Mouse (Mus musculus) lung, adult 2 months (tissue): ENCODE measurements around the gene Adam30.

Experiments used
- CTCF ChIP-seq: fragments of 200-500 bp; IDR thresholded peaks from 2 replicates; pipeline ENCODE4 v1.5.1; 2011; ENCODE audit warnings: mild to moderate bottlenecking, low read length, control low read depth; ENCODE audit not compliant: insufficient read depth
- POLR2A ChIP-seq: fragments of 200-500 bp; IDR thresholded peaks from 2 replicates; pipeline ENCODE4 v1.6.1; 2011; ENCODE audit warnings: low read depth, mild to moderate bottlenecking, control low read depth, low read length, borderline replicate concordance; ENCODE audit errors: extremely low read depth

DNA sequence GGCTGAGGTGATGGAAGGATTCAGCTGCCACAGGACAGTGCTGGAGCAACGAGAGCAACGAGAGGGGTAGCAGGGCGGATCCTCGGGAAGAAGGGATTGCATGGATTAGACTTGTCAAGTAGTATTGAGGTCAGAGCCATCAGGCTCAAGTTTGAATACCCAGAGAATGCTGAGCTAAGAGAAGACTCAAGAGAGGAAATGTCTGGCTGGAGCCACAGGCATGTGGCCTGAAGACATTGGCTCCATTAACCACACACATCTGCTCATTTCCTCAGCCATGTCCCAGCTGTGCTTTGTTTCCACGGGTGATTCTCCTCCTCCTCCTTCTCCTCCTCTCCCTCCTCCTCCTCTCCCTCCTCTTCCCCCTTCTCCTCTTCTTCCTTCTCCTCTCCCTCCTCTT lies 39.3 kb downstream of the Adam30 start:
- no peak for TF ChIP-seq CTCF
- no peak for TF ChIP-seq POLR2A
